Mouse (Mus musculus) brown adipose tissue, adult 24 weeks (tissue): ENCODE data around the gene Gss. TPM values are rescaled to one million over a fixed set of nuclear protein-coding genes. Genes with fewer than 3 reads are reported as not detected.
A peak's percentile ranks its signal among the peaks of the same experiment; 100 is the strongest.
"Not testable (repeated sequence)": the region's sequence is repeated elsewhere in the genome, so short reads cannot be mapped to it uniquely, and the experiment has no call there.

ENCODE experiments used
- H3K27ac ChIP-seq: fragments of 200-500 bp; replicated peaks from 2 replicates; pipeline ENCODE4 v1.5.1; 2012; ENCODE audit warnings: low read depth, mild to moderate bottlenecking, low read length
- H3K4me1 ChIP-seq: fragments of 200-500 bp; 2 replicates; pipeline ENCODE4 v1.6.1; 2012; ENCODE audit warnings: low read length, mixed read lengths; ENCODE audit not compliant: control insufficient read depth, insufficient read depth, insufficient read length
- H3K4me3 ChIP-seq: fragments of 200-500 bp; 2 replicates; pipeline ENCODE4 v1.5.1; 2012; ENCODE audit warnings: low read depth, mild to moderate bottlenecking, low read length, moderate library complexity; ENCODE audit not compliant: insufficient read depth
- polyA plus RNA-seq: library from polyadenylated mRNA; stranded (reverse); fragments of >200 nt; gene quantifications from 2 replicates; pipeline ENCODE4 v1.2.4, GENCODE M21; 2012; ENCODE audit not compliant: missing spikeins, insufficient read depth, insufficient read length

Gss gene
- polyA plus RNA-seq, 1 experiment, result 15.7 TPM

GRCm38 (mm10) chr2:155573001-155573400 lies 19.6 kb downstream of the Gss start:
- Histone ChIP-seq H3K4me1 (no peaks in the 10 kb centered on the region), H3K4me3 (no peak overlapping the region), H3K27ac (no peak overlapping the region)

GRCm38 (mm10) chr2:155569223-155569807 lies 23.3 kb downstream of the Gss start:
- H3K27ac ChIP-seq, result no peak overlapping the region
- H3K4me3 ChIP-seq, result no peak overlapping the region
- H3K4me1 ChIP-seq, result no peaks in the 10 kb centered on the region

- H3K27ac ChIP-seq, result no peak overlapping the region
Observed at GRCm38 (mm10) chr2:155567751-155568150, 24.9 kb downstream of the Gss start.

GRCm38 (mm10) chr2:155562934-155563333 lies 29.7 kb downstream of the Gss start:
- no peaks in the 10 kb centered on the region for H3K4me1 ChIP-seq
- no peak overlapping the region for H3K27ac ChIP-seq
- H3K4me3 ChIP-seq, result no peak overlapping the region

More at GRCm38 (mm10) chr2:155567751-155568150, 24.9 kb downstream of the Gss start:
- Histone ChIP-seq H3K4me1 (no peaks in the 10 kb centered on the region), H3K4me3 (no peak overlapping the region)

GRCm38 (mm10) chr2:155562209-155562608 lies 30.4 kb downstream of the Gss start:
- no peak overlapping the region for H3K27ac ChIP-seq
- no peaks in the 10 kb centered on the region for H3K4me1 ChIP-seq
- H3K4me3 ChIP-seq, result no peak overlapping the region

GRCm38 (mm10) chr2:155554426-155554985 lies 38.1 kb downstream of the Gss start:
- H3K27ac ChIP-seq, result no peak overlapping the region
- H3K4me3 ChIP-seq, result no peak overlapping the region
- H3K4me1 ChIP-seq, result no peaks in the 10 kb centered on the region

GRCm38 (mm10) chr2:155552949-155553354 lies 39.7 kb downstream of the Gss start:
- Histone ChIP-seq H3K27ac (no peak overlapping the region), H3K4me3 (no peak overlapping the region), H3K4me1 (no peaks in the 10 kb centered on the region)

GRCm38 (mm10) chr2:155552336-155552735 lies 40.3 kb downstream of the Gss start:
- Histone ChIP-seq H3K27ac (no peak overlapping the region), H3K4me1 (no peaks in the 10 kb centered on the region), H3K4me3 (no peak overlapping the region)

- Histone ChIP-seq H3K4me3 (no peak overlapping the region), H3K4me1 (no peaks in the 10 kb centered on the region), H3K27ac (no peak overlapping the region)
Observed at GRCm38 (mm10) chr2:155546955-155547354, 45.7 kb downstream of the Gss start.

- H3K27ac ChIP-seq, result peak overlapping the region; percentile 12; the same call in 1 of the 2 replicates
- H3K4me3 ChIP-seq, result no peak overlapping the region
- no peaks in the 10 kb centered on the region for H3K4me1 ChIP-seq
Observed at GRCm38 (mm10) chr2:155540822-155541458, 51.7 kb downstream of the Gss start.

GRCm38 (mm10) chr2:155539696-155540095 lies 52.9 kb downstream of the Gss start:
- no peak overlapping the region for H3K4me3 ChIP-seq
- no peaks in the 10 kb centered on the region for H3K4me1 ChIP-seq
- no peak overlapping the region for H3K27ac ChIP-seq

- Histone ChIP-seq H3K27ac (peak overlapping the region; percentile 13; the same call in 1 of the 2 replicates), H3K4me3 (peak overlapping the region; percentile 48)
- H3K4me1 ChIP-seq, result not testable (repeated sequence)
Observed at GRCm38 (mm10) chr2:155538463-155539057, 54.0 kb downstream of the Gss start.

- Histone ChIP-seq H3K4me1 (no peaks in the 10 kb centered on the region), H3K27ac (peak overlapping the region; percentile 33; the same call in 1 of the 2 replicates)
Observed at GRCm38 (mm10) chr2:155537761-155538462, 54.7 kb downstream of the Gss start.

GRCm38 (mm10) chr2:155536292-155536691 lies 56.3 kb downstream of the Gss start:
- Histone ChIP-seq H3K27ac (no peak overlapping the region), H3K4me3 (no peak overlapping the region), H3K4me1 (no peaks in the 10 kb centered on the region)

More at GRCm38 (mm10) chr2:155537761-155538462, 54.7 kb downstream of the Gss start:
- no peak overlapping the region for H3K4me3 ChIP-seq

- Histone ChIP-seq H3K4me1 (no peaks in the 10 kb centered on the region; the same call in 1 of the 2 replicates), H3K4me3 (no peak overlapping the region), H3K27ac (no peak overlapping the region)
Observed at GRCm38 (mm10) chr2:155527367-155527766, 65.2 kb downstream of the Gss start.
